Mouse (Mus musculus) myocyte (in vitro differentiated cells): Measurements from ENCODE around the gene Syf2.

ENCODE experiments used
- CEBPB ChIP-seq: IDR thresholded peaks from 2 replicates; pipeline ENCODE4 v1.6.1; 2011; ENCODE audit warnings: mild to moderate bottlenecking, moderate library complexity; ENCODE audit not compliant: poor library complexity, insufficient read depth, severe bottlenecking
- E2F4 ChIP-seq: IDR thresholded peaks from one replicate; pipeline ENCODE4 v1.6.1; 2011; ENCODE audit warnings: mild to moderate bottlenecking, control low read depth, moderate library complexity; ENCODE audit not compliant: insufficient read depth
- MAX ChIP-seq: IDR thresholded peaks from one replicate; pipeline ENCODE4 v1.6.1; 2011; ENCODE audit warnings: low read depth, mild to moderate bottlenecking, control low read depth
- MYOD1 ChIP-seq, 3 experiments: IDR thresholded peaks; one replicate each; pipeline ENCODE4 v1.6.1; 2011; ENCODE audit warnings: control low read depth in 2 of 3, low read depth in 2 of 3, mild to moderate bottlenecking in 2 of 3, moderate library complexity in 1 of 3; ENCODE audit not compliant: insufficient read length in 2 of 3, control insufficient read depth in 1 of 3
- POLR2A ChIP-seq: IDR thresholded peaks from one replicate; pipeline ENCODE4 v1.6.1; 2011; ENCODE audit warnings: low read depth, mild to moderate bottlenecking, control low read depth, moderate library complexity; ENCODE audit not compliant: insufficient read length
- POLR2AphosphoS2 ChIP-seq: IDR thresholded peaks from one replicate; pipeline ENCODE4 v1.6.1; 2011; ENCODE audit warnings: low read depth, control low read depth; ENCODE audit not compliant: insufficient read length
- SRF ChIP-seq: IDR thresholded peaks from one replicate; pipeline ENCODE4 v1.6.1; 2011; ENCODE audit warnings: low read depth; ENCODE audit not compliant: control insufficient read depth, insufficient read length
- TCF12 ChIP-seq: IDR thresholded peaks from one replicate; pipeline ENCODE4 v1.6.1; 2011; ENCODE audit warnings: mild to moderate bottlenecking, control low read depth; ENCODE audit not compliant: poor library complexity, insufficient read depth, severe bottlenecking
- TCF3 ChIP-seq: IDR thresholded peaks from one replicate; pipeline ENCODE4 v1.6.1; 2011; ENCODE audit warnings: low read depth, control low read depth; ENCODE audit not compliant: insufficient read length

- TF ChIP-seq POLR2A = no peak
- no peak for TF ChIP-seq E2F4
- TF ChIP-seq CEBPB = no peak
- TF ChIP-seq POLR2AphosphoS2 = no peak
- no peak for TF ChIP-seq TCF3
- no peak for TF ChIP-seq MYOD1 (IDR thresholded peaks at IDR 0.05; ENCODE audit: control insufficient read depth in 1 of 3, insufficient read length in 2 of 3, low read depth in 2 of 3)
- TF ChIP-seq MAX = no peak
- no peak for TF ChIP-seq SRF
- no peak for TF ChIP-seq TCF12
Observed at GRCm38 (mm10) chr4:134981959-134982431, 51.3 kb downstream of the Syf2 start.
